In genomic region chr13:42895980-42896379, GRCm38 (mm10) we compare ENCODE assay signal across 16 mouse cellular contexts.
DNase-seq lines count a peak whose midpoint lies in the region; ATAC-seq and TF ChIP-seq lines count a peak whose summit lies in the region.
"Had no signal": no experiment of that assay in that cellular context is flagged by ENCODE, and none has a peak within 500 bp of the region (broad histone marks: within the 10 kb centered on the region; RNA-seq: fewer than 3 reads in every experiment).

No protein-coding gene starts in this region.

- no peak overlapping the region for H3K27ac ChIP-seq in kidney, adult 2 months (ENCODE audit: insufficient read depth, low read depth, low read length)
- no peak overlapping the region for H3K27ac ChIP-seq in kidney, embryonic 14.5 days (ENCODE audit: low read depth, low read length)
- H3K27ac ChIP-seq: embryonic facial prominence, embryonic 12.5 days; heart, embryonic 13.5 days; hindbrain, embryonic 15.5 days had no signal

- H3K36me3 ChIP-seq in kidney, adult 2 months (ENCODE audit: control insufficient read depth, insufficient read depth, low read length), result no peaks in the 10 kb centered on the region
- no peaks in the 10 kb centered on the region for H3K36me3 ChIP-seq in kidney, embryonic 14.5 days (ENCODE audit: control insufficient read depth, insufficient read depth, low read length)
- H3K36me3 ChIP-seq: embryonic facial prominence, embryonic 12.5 days; heart, embryonic 13.5 days; hindbrain, embryonic 15.5 days had no signal

- TF ChIP-seq POLR2A in kidney, adult 2 months (IDR thresholded peaks at IDR 0.05; ENCODE audit: low read depth, low read length), result no peak

- H3K4me2 ChIP-seq in kidney, embryonic 14.5 days (replicated peaks; ENCODE audit: low read depth, low read length), result no peak overlapping the region
- H3K4me2 ChIP-seq: embryonic facial prominence, embryonic 12.5 days; heart, embryonic 13.5 days; hindbrain, embryonic 15.5 days had no signal

- no peaks in the 10 kb centered on the region for H3K9me3 ChIP-seq in kidney, embryonic 14.5 days (ENCODE audit: control insufficient read depth, low read length)
- H3K9me3 ChIP-seq: embryonic facial prominence, embryonic 12.5 days; heart, embryonic 13.5 days; hindbrain, embryonic 15.5 days had no signal

- peak; percentile 13 for DNase-seq in kidney, adult 2 months
- no peak for DNase-seq in kidney, adult 18-20 months
- DNase-seq in kidney, postnatal 4 days, result peak; percentile 34 to 42
- DNase-seq in MN1 (ENCODE audit: low spot score), result peak; percentile 37
- peak; percentile 12 for DNase-seq in Muller cell, postnatal 12 days (ENCODE audit: inconsistent ontology term)
- no peak for DNase-seq in left cerebral cortex, adult 18-20 months (ENCODE audit: low spot score in 2 of 2)
- DNase-seq: adrenal gland, postnatal 10 days; cerebellum, adult 11-12 months; cerebellum, adult 9-10 months; cerebellum, postnatal 25 days; forebrain, postnatal 0 days; heart, postnatal 36 days had no signal

- TF ChIP-seq CTCF in kidney, adult 2 months (conservative IDR thresholded peaks at IDR 0.05; ENCODE audit: insufficient read depth, insufficient read length, low read depth, low read length), result no peak

- H3K4me3 ChIP-seq in kidney, adult 2 months (ENCODE audit: insufficient read depth, low read depth, low read length), result no peak overlapping the region
- no peak overlapping the region for H3K4me3 ChIP-seq in kidney, embryonic 14.5 days (ENCODE audit: low read length)
- H3K4me3 ChIP-seq: embryonic facial prominence, embryonic 12.5 days; heart, embryonic 13.5 days; hindbrain, embryonic 15.5 days had no signal

- no peaks in the 10 kb centered on the region for H3K27me3 ChIP-seq in kidney, adult 2 months (replicated peaks; ENCODE audit: control insufficient read depth, insufficient read depth, low read length)
- H3K27me3 ChIP-seq in kidney, embryonic 14.5 days (ENCODE audit: control insufficient read depth, insufficient read depth, low read length), result no peaks in the 10 kb centered on the region
- H3K27me3 ChIP-seq: embryonic facial prominence, embryonic 12.5 days; heart, embryonic 13.5 days; hindbrain, embryonic 15.5 days had no signal

- H3K9ac ChIP-seq in kidney, embryonic 14.5 days (ENCODE audit: low read depth, low read length), result no peak overlapping the region
- H3K9ac ChIP-seq: embryonic facial prominence, embryonic 12.5 days; forebrain, postnatal 0 days; heart, embryonic 13.5 days; hindbrain, embryonic 15.5 days had no signal

- WGBS in kidney, adult 2 months, result 73% methylated on average over 3 of the region's 3 CpGs
- WGBS in kidney, embryonic 14.5 days, result 65% methylated on average over 3 of the region's 3 CpGs

- ATAC-seq in kidney, embryonic 14.5 days (ENCODE audit: low FRiP score, low TSS enrichment), result no peak
- ATAC-seq: forebrain, postnatal 0 days had no signal

- H3K4me1 ChIP-seq in kidney, adult 2 months (ENCODE audit: control insufficient read depth, insufficient read depth, low read length), result no peaks in the 10 kb centered on the region
- no peaks in the 10 kb centered on the region for H3K4me1 ChIP-seq in kidney, embryonic 14.5 days (ENCODE audit: control insufficient read depth, insufficient read depth, low read length)
- H3K4me1 ChIP-seq: embryonic facial prominence, embryonic 12.5 days; heart, embryonic 13.5 days had no signal

Comparison
In these comparisons a context has a peak if more than half of its experiments do, and no peak if none do; other contexts are left out.
1. DNase-seq: peak in kidney, adult 2 months (single experiment), kidney, postnatal 4 days (2 of 2), MN1 (single experiment) and Muller cell, postnatal 12 days (single experiment); none in kidney, adult 18-20 months (single experiment) and left cerebral cortex, adult 18-20 months (0 of 2).